Mouse (Mus musculus): ENCODE data around the gene Slc25a19. TPM values are rescaled to one million over a fixed set of nuclear protein-coding genes. Genes with fewer than 3 reads are reported as not detected.

The Slc25a19 gene
- polyA plus RNA-seq, 1 experiment from 2014 or later, result 24.6 TPM

- Histone ChIP-seq H3K9ac (ENCODE audit: low read depth, low read length) (peak within 1 kb of the TSS; percentile 97), H3K4me3 (ENCODE audit: low read depth, low read length) (peak within 1 kb of the TSS; percentile 98), H3K27me3 (replicated peaks; ENCODE audit: control insufficient read depth, insufficient read depth, low read length) (no peaks in the 10 kb centered on the region), H3K27ac (replicated peaks; ENCODE audit: low read depth, low read length) (peak within 1 kb of the TSS; percentile 90), H3K4me2 (ENCODE audit: low read depth, low read length) (peak within 1 kb of the TSS; percentile 88), H3K36me3 (ENCODE audit: control insufficient read depth, insufficient read depth, low read length) (peaks cover 40% of the 10 kb centered on the region), H3K4me1 (ENCODE audit: control insufficient read depth, insufficient read depth, low read length) (peaks cover 17% of the 10 kb centered on the region), H3K9me3 (ENCODE audit: control insufficient read depth, low read length) (no peaks in the 10 kb centered on the region)
- WGBS, result under 1% methylated on average over 37 of the region's 93 CpGs
- ATAC-seq (ENCODE audit: low read depth) (peak; percentile 97), DNase-seq (ENCODE audit: low spot score) (peak; percentile 93)
Measured at GRCm38 (mm10) chr11:115603476-115604303, 24.4 kb downstream of the Slc25a19 start, which contains the start of the genes Mrps7 and Gga3. Gene Mrps7 (plus strand): TSS chr11:115603925. Gene Gga3 (minus strand): TSS chr11:115604051.

- DNase-seq (ENCODE audit: low spot score) (no peak), ATAC-seq (ENCODE audit: low read depth) (no peak)
- Histone ChIP-seq H3K9ac (ENCODE audit: low read depth, low read length) (peak overlapping the region; percentile 97), H3K4me1 (ENCODE audit: control insufficient read depth, insufficient read depth, low read length) (peaks cover 17% of the 10 kb centered on the region), H3K36me3 (ENCODE audit: control insufficient read depth, insufficient read depth, low read length) (peaks cover 38% of the 10 kb centered on the region), H3K4me3 (ENCODE audit: low read depth, low read length) (peak overlapping the region; percentile 98), H3K4me2 (ENCODE audit: low read depth, low read length) (peak overlapping the region; percentile 88), H3K9me3 (ENCODE audit: control insufficient read depth, low read length) (no peaks in the 10 kb centered on the region), H3K27ac (replicated peaks; ENCODE audit: low read depth, low read length) (peak overlapping the region; percentile 90), H3K27me3 (replicated peaks; ENCODE audit: control insufficient read depth, insufficient read depth, low read length) (no peaks in the 10 kb centered on the region)
- WGBS, result 5% methylated on average over 15 of the region's 15 CpGs
Measured at GRCm38 (mm10) chr11:115603128-115603475, 25.0 kb downstream of the Slc25a19 start.

GRCm38 (mm10) chr11:115601174-115601573 lies 26.9 kb downstream of the Slc25a19 start:
- ATAC-seq (ENCODE audit: low read depth) (no peak), DNase-seq (ENCODE audit: low spot score) (no peak)
- Histone ChIP-seq H3K27ac (replicated peaks; ENCODE audit: low read depth, low read length) (no peak overlapping the region), H3K9me3 (ENCODE audit: control insufficient read depth, low read length) (no peaks in the 10 kb centered on the region), H3K36me3 (ENCODE audit: control insufficient read depth, insufficient read depth, low read length) (peaks cover 32% of the 10 kb centered on the region), H3K27me3 (replicated peaks; ENCODE audit: control insufficient read depth, insufficient read depth, low read length) (no peaks in the 10 kb centered on the region), H3K4me2 (ENCODE audit: low read depth, low read length) (no peak overlapping the region), H3K4me1 (ENCODE audit: control insufficient read depth, insufficient read depth, low read length) (peaks cover 17% of the 10 kb centered on the region), H3K4me3 (ENCODE audit: low read depth, low read length) (no peak overlapping the region), H3K9ac (ENCODE audit: low read depth, low read length) (no peak overlapping the region)
- WGBS, result 93% methylated on average over 4 of the region's 4 CpGs

- DNase-seq (ENCODE audit: low spot score), result no peak
- Histone ChIP-seq H3K27ac (replicated peaks; ENCODE audit: low read depth, low read length) (no peak overlapping the region), H3K9me3 (ENCODE audit: control insufficient read depth, low read length) (no peaks in the 10 kb centered on the region), H3K4me2 (ENCODE audit: low read depth, low read length) (no peak overlapping the region), H3K4me3 (ENCODE audit: low read depth, low read length) (no peak overlapping the region), H3K27me3 (replicated peaks; ENCODE audit: control insufficient read depth, insufficient read depth, low read length) (no peaks in the 10 kb centered on the region), H3K9ac (ENCODE audit: low read depth, low read length) (no peak overlapping the region), H3K4me1 (ENCODE audit: control insufficient read depth, insufficient read depth, low read length) (peaks cover 17% of the 10 kb centered on the region), H3K36me3 (ENCODE audit: control insufficient read depth, insufficient read depth, low read length) (peaks cover 32% of the 10 kb centered on the region)
- WGBS, result 98% methylated on average over 15 of the region's 15 CpGs
- no peak for ATAC-seq (ENCODE audit: low read depth)
Measured at GRCm38 (mm10) chr11:115600743-115601142, 27.4 kb downstream of the Slc25a19 start.

DNA sequence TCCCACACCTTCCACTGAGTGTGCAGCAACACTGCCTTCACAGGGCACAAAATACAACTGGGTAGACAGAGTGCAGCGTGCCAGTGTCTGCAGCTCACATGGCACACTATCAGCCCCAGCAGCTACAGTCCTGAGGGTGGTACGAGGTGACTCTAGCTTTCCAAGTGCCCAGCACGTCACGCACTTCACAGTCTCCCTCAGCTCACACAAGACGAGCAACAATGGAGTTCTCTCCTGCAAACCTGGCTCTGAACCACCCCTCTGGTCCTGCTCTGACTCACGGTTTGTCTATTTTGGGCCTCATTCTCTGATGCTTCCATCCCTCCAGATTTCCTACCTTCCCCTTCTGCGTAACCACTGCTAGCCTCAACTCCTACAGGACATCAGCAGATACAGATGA lies 28.4 kb downstream of the Slc25a19 start:
- WGBS, result 96% methylated on average over 7 of the region's 7 CpGs
- no peak overlapping the region for H3K27ac ChIP-seq (replicated peaks; ENCODE audit: low read depth, low read length)
- ATAC-seq (ENCODE audit: low read depth), result no peak
- no peaks in the 10 kb centered on the region for H3K27me3 ChIP-seq (replicated peaks; ENCODE audit: control insufficient read depth, insufficient read depth, low read length)
- peaks cover 32% of the 10 kb centered on the region for H3K36me3 ChIP-seq (ENCODE audit: control insufficient read depth, insufficient read depth, low read length)
- no peak overlapping the region for H3K4me2 ChIP-seq (ENCODE audit: low read depth, low read length)
- peaks cover 11% of the 10 kb centered on the region for H3K4me1 ChIP-seq (ENCODE audit: control insufficient read depth, insufficient read depth, low read length)
- no peak overlapping the region for H3K9ac ChIP-seq (ENCODE audit: low read depth, low read length)
- DNase-seq (ENCODE audit: low spot score), result no peak
- H3K4me3 ChIP-seq (ENCODE audit: low read depth, low read length), result no peak overlapping the region
- no peaks in the 10 kb centered on the region for H3K9me3 ChIP-seq (ENCODE audit: control insufficient read depth, low read length)

DNA sequence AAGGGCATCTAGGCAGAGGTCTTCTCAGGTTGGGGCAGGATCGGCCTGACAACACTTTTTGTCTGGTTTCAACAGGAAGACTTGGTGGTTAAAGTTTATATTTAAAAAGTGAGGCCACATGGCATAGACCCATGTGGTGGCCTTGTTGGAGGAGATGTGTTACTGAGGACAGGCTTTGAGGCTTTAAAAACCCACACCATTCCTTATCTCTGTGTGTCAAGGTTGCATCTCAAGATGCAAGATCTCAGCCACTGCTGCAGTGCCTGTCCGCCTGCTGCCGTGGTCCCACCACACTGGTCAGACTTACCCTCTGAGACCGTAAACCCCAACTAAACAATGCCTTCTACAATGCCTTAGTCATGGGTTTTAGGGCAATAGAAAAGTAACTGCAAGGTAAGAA lies 29.8 kb downstream of the Slc25a19 start:
- Histone ChIP-seq H3K36me3 (ENCODE audit: control insufficient read depth, insufficient read depth, low read length) (peaks cover 46% of the 10 kb centered on the region), H3K9ac (ENCODE audit: low read depth, low read length) (no peak overlapping the region), H3K9me3 (ENCODE audit: control insufficient read depth, low read length) (no peaks in the 10 kb centered on the region), H3K4me3 (ENCODE audit: low read depth, low read length) (no peak overlapping the region), H3K27me3 (replicated peaks; ENCODE audit: control insufficient read depth, insufficient read depth, low read length) (no peaks in the 10 kb centered on the region), H3K4me2 (ENCODE audit: low read depth, low read length) (no peak overlapping the region), H3K4me1 (ENCODE audit: control insufficient read depth, insufficient read depth, low read length) (peaks cover 10% of the 10 kb centered on the region), H3K27ac (replicated peaks; ENCODE audit: low read depth, low read length) (no peak overlapping the region)
- 93% methylated on average over 4 of the region's 4 CpGs for whole genome bisulfite sequencing
- ATAC-seq (ENCODE audit: low read depth) (no peak), DNase-seq (ENCODE audit: low spot score) (no peak)

DNA sequence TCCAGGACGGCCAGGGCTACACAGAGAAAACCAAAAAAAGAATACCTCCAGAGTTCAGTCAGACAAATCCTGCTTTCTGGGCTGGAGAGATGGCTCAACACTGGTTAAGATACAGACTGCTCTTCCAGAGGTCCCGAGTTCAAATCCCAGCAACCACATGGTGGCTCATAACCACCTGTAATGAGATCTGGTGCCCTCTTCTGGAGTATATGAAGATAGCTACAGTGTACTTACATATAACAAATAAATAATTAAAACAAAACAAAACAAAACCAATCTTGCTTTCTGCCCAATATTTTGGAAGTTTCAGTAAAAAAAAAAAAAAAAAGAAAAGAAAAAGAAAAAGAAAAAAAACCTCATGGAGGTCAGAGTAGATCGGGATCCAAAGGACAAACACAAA lies 32.9 kb downstream of the Slc25a19 start:
- Histone ChIP-seq H3K4me1 (ENCODE audit: control insufficient read depth, insufficient read depth, low read length) (no peaks in the 10 kb centered on the region), H3K9me3 (ENCODE audit: control insufficient read depth, low read length) (no peaks in the 10 kb centered on the region), H3K27ac (replicated peaks; ENCODE audit: low read depth, low read length) (no peak overlapping the region), H3K4me3 (ENCODE audit: low read depth, low read length) (no peak overlapping the region), H3K9ac (ENCODE audit: low read depth, low read length) (no peak overlapping the region), H3K4me2 (ENCODE audit: low read depth, low read length) (no peak overlapping the region), H3K27me3 (replicated peaks; ENCODE audit: control insufficient read depth, insufficient read depth, low read length) (no peaks in the 10 kb centered on the region), H3K36me3 (ENCODE audit: control insufficient read depth, insufficient read depth, low read length) (peaks cover 76% of the 10 kb centered on the region)
- DNase-seq (ENCODE audit: low spot score) (no peak), ATAC-seq (ENCODE audit: low read depth) (no peak)
- WGBS, result 97% methylated on average over 3 of the region's 3 CpGs

- Histone ChIP-seq H3K27me3 (replicated peaks; ENCODE audit: control insufficient read depth, insufficient read depth, low read length) (no peaks in the 10 kb centered on the region), H3K4me2 (ENCODE audit: low read depth, low read length) (no peak overlapping the region), H3K9ac (ENCODE audit: low read depth, low read length) (no peak overlapping the region), H3K9me3 (ENCODE audit: control insufficient read depth, low read length) (no peaks in the 10 kb centered on the region), H3K27ac (replicated peaks; ENCODE audit: low read depth, low read length) (no peak overlapping the region), H3K4me1 (ENCODE audit: control insufficient read depth, insufficient read depth, low read length) (no peaks in the 10 kb centered on the region), H3K4me3 (ENCODE audit: low read depth, low read length) (no peak overlapping the region), H3K36me3 (ENCODE audit: control insufficient read depth, insufficient read depth, low read length) (peaks cover 94% of the 10 kb centered on the region)
- DNase-seq (ENCODE audit: low spot score), result no peak
- no peak for ATAC-seq (ENCODE audit: low read depth)
- WGBS, result 84% methylated on average over 2 of the region's 2 CpGs
Measured at GRCm38 (mm10) chr11:115590526-115591075, 37.5 kb downstream of the Slc25a19 start.
